Mouse (Mus musculus): ENCODE results near the gene Spdye4c.

The Spdye4c gene

DNA sequence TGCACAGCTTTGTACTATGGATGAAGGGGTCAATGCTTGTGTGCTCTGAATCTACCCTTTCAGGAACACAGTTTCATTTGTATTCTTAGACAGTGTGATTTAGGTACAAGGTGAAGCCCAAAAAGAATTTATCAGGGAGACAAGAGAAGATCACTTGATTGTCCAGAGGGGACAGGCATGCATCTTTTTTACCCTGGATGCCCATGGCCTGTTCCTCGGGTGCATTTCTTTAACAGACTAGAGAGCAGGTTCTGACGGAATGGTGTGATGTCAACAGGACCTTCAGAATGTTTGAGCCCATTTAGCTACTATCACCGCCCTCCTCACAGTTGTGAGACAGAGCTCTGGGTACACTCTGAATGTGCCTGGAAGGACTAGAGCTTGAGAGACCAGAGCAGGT is at the start of gene Spdye4c:
Spdye4c (plus strand) TSS at position 301 of the 400 bp plus-strand sequence.
- no peak for DNase-seq (ENCODE audit: low read depth, low spot score)

DNA sequence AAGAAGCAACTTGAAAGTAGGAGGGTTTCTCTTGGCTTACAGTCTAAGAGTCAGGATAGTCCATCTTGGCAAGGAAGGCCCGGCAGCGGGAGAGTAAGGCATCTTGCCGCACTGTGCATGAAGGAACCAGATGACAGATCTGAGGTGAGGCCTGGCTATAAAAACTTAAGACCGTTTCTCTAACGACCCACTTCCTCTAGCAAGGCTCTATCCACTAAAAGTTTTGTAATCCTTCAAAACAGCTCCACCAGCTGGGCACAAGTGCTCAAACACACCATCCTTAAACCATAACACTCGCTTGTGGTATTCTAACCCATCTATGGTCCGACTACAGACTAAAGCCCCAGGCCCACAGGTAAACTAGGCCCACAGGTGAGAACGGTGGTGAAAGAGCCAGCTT is 47.5 kb upstream of the Spdye4c start:
- DNase-seq (ENCODE audit: low read depth, low spot score) = no peak

DNA sequence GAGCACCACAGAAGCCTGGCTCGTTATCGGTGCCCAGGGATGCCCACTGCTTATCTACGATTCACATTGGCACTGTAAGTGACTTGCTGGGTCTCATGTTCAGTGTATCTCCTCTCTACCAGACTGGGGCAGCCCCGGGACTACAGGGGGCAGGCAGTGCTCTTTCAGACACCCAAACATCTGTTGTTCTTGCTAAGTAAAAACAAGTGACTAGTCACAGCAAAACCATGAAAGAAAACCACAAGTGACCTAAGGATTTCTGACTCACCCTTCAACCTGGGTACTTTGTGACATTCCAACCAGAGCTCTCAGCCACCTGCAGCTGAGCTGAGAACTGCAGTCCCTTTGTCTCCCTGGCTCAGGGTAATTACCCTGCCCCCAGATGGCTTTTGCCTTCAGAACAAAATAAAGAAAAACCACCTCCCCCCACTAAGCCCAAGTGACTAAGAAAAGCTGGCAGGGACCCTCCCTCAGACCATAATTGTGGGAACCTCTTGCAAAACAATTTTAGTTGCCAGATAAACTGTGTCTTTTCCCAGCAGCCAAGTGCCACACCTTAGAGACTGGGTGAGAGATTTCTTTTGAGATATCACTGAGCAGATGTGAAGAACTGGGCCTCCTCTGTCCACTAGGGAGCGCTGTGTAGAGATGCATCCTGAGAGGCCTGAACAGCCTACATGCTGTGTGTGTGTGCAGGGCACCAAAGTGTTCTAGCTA is 46.4 kb upstream of the Spdye4c start:
- DNase-seq (ENCODE audit: low read depth, low spot score) = no peak

DNA sequence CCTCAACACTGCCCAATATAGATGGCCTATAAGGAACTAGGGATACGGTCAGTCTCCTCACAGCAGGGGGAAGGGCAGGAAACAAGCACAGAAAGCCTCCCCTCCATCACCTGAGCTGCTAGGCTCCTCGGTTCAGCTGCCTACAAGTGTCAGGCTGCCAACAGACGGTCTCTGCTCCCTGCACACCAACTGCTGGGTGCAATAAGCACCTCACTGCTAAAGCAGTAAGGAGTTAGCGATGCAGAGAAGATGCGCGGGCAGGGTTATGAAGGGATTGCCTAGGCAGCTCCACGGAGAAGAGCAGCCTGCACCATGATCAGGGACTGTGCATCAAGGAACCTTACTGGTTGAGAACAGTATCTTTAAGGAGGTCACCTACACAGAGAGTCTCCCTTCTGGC is 45.6 kb upstream of the Spdye4c start:
- DNase-seq (ENCODE audit: low read depth, low spot score) = no peak

DNA sequence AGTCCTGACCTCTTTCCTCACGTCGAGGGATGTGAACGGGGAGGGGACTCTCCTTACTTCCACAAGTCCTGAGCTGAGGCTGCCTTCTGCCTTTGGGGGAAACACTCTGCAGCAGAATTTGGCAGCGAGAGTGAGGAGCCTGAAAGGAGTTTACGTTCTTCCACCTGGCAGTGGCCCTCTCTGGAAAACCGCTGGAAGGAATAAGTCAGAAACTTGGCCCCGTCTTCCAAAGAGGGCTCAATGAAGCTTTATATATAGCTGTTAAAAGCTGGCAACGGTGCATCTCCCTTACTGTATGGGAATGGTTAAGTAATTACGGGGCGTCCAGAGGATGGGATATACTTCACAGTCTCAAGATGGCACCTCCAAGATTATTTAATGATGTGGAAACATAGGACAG is 43.9 kb upstream of the Spdye4c start:
- DNase-seq (ENCODE audit: low read depth, low spot score) = no peak

DNA sequence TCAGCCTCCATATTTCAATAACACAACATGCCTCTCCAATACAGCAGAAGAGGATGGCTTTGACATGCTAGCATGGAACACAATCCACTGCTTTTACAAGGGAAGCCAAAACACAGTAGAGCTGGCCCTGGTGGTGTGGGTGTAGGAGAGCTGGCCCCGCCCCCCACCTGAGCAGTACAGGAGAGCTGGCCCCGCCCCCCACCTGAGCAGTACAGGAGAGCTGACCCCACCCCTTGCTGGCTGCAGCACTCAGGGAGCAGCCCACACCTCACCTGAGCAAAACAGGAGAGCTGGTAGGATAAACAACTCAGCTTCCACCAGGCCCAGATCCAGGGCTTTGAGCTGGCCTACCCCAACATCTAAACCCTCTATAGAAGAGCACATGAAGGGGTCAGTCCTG is 42.7 kb upstream of the Spdye4c start:
- no peak for DNase-seq (ENCODE audit: low read depth, low spot score)

DNA sequence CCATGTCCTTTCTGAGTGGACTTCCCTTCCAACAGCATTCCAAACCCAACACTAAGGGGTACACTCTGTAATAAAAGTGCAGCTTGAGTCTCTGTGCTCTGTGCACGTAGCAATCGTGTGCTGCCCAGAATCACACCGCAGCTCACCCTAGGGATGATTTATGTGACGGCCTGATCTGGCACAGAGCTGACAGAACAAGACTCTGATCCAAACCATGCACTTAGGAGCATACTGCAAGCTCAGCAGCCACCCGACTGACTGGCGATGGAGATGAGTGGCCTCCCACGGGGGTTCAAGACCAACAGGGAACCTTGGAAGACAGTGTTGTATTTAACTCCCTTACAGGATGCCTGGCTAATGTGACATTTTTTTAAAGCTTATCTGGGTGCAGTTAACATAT is 41.4 kb upstream of the Spdye4c start:
- DNase-seq (ENCODE audit: low read depth, low spot score) = no peak

DNA sequence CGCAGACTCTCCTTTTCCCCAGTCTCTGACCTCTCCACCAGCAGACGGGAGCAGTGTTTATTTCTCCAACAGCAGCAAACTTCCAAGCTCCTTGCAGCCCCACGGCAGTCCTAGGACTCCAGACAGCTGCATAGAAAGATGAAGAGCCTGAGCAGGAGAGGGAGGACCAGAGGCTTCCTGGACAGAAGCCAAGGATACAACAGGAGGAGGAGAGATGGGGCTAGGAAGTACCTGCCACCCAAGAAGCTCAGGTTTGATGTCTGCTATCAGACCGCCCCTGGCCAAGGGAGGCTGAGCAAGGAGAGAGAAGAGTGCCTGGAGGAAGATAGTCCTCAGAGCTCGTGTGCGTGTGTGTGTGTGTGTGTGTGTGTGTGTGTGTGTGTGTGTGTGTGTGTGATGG is 41.0 kb upstream of the Spdye4c start:
- no peak for DNase-seq (ENCODE audit: low read depth, low spot score)

DNA sequence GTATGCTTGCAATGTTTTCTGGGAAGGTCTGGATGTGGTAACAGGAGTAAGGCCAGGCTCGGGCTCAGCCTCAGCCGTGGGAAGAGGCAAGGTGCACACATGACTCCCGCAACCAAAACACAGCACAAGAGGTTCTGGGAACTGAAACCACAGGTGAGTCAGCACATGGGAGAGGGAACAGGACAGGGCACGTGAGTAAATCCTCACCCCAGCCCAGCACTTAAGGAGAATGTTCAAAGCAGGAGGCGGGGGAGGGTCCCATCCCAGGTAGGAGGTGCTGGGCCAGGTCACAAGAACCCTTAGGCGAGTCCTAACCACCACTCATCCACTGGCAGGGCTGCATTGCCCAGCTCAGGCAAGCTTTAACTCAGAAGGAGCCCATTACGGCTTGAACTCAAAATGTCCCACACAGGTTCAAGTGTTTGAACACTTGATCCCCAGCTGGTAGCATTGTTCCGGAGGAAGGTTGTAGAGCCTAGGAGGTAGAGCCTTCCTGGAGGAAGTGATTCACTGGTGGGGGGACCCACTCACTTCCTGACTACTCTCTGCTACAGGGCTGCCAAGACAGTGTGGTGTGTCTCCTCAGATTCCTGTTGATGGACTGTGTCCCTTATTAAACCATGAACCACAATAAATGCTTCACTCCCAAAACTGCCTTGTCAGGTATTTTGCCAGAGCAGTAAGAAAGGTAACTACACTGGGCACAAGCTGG is 38.8 kb upstream of the Spdye4c start:
- no peak for DNase-seq (ENCODE audit: low read depth, low spot score)

DNA sequence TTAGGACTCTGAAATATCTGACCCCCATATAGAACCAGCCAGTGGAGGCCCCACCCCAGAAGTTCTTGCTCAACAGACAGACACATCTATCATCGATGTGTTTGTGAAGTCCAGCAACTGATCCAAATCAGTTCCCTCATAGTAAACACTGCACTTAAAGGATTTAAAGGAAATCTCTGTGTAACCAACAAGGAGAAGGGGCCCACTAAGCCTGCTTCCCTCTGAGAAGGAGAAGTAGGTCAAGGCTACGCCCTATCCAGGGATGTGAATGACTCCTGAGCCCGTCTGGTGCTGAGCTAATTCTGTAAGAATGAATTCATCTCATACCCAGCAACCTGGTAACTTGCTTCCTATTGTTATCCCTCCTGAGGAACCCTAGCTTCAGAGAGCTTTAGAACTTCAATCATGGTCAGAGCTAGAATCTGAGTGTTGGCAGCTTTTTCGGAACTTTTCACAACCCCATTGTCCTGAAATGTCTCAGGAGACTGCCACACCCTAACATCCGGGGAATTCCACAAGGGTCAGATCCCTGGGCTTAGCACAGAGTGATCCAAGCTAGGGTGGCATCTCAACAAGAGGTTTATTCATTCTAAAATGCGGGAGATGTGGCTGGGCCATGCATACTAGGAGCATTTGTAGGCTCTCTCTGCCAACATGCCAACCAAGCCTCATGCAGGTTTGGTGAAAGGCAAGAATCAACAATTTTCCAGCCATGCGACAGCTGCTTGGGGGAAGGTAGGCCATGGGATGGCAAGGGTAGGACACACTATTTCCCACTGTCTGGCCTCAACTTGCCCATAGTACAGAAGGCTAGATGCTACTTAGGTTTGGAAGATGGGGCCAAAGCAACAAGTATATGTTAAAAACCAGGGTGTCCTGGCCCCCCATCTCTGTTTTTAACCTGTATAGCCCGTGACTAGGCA is 38.0 kb upstream of the Spdye4c start:
- DNase-seq (ENCODE audit: low read depth, low spot score) = no peak

DNA sequence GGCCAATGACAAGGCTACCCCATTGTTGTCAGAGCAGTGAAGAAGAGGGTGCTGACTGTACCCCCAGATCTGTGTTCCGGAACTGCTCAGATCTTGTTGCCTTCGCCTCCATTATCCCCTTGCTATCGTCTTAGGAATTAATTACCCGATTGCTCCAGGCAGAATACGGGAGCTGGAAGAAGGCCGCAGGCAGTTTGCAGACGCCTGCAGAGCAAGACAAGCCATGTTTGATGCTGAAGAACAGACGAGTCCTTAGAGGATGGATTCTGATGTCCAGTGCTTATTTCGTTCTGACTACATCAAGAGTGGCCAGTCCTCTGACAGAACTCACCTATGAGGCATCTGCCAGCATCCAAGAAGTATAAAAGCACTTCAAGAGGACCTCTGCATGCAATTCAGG is 35.9 kb upstream of the Spdye4c start:
- DNase-seq (ENCODE audit: low read depth, low spot score) = no peak

DNA sequence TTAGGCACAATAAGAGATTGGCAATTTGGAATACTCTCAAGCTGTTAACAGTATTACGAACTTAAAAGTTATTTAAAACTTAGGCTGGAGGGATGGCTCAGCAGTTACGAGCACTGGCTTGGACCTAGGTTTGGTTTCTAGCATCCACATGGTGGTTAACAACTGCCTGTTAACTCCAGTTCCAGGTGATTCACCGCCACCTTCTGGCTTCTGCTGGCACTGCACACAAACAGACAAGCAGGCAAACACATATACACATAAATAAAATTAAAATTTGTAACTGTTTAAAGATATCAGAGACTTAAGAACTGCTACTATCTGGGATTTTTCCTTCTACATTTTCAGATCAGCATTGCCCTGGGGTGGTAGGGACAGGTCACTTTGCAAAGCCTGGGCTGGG is 26.8 kb upstream of the Spdye4c start:
- no peak for DNase-seq (ENCODE audit: low read depth, low spot score)

DNA sequence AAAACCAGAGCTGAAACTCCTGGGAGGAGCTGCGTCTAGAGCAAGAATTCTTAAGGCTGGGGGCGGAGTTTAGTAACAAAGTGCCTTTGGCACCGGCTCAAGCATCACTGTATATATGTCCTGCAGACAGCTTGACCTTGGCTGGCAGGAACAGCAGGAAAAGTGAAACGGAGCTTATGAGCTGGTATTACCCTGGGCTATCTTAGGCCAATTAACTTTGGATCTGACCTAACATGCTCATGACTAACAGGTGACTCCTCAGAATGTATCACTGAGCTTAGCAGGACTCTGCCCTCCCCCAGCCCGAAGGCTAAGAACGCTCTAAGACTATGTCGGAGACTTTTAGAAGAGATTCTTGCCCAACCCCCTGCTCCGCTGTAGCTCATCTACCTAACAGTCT is 25.1 kb upstream of the Spdye4c start:
- no peak for DNase-seq (ENCODE audit: low read depth, low spot score)

DNA sequence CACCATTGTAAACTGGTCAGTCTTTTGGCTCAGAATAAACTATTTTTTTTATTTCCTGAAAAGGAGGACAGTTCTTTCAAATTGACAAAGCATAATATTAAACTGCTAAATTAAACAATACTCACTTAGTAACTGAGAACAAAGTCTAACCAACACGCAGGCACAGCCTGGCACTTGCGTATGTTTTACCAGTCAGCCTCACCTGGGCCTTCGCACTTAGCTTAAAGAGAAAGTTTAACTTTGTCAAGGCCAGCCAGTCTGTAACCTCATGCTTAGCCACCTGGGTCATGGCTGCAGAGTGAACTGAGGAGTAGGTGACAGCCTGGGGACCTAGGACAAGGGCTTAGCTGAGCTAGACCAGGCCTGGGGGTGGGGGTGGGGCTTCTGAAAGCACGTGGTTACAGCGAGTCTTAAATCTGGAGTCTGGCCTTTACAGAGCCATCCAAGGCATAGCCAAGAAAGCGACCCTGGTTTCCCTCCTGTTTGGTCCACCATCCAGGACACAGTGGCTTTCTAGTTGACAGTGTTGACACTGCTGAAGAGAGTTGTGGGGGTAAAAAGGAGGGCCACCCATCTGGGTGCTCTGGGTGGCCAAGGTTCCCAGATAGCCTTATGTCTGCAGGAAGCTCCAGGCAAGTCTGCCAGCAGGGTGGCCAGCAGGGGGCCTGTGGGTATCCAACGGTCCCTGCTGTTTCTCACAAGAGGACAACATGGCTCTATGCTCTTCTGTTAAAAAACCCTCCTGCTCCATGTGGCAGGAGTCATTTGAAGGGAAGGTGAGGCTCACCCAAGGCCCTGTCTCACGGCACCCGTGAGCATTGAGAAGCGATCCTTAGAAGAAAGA is 24.5 kb upstream of the Spdye4c start:
- no peak for DNase-seq (ENCODE audit: low read depth, low spot score)

DNA sequence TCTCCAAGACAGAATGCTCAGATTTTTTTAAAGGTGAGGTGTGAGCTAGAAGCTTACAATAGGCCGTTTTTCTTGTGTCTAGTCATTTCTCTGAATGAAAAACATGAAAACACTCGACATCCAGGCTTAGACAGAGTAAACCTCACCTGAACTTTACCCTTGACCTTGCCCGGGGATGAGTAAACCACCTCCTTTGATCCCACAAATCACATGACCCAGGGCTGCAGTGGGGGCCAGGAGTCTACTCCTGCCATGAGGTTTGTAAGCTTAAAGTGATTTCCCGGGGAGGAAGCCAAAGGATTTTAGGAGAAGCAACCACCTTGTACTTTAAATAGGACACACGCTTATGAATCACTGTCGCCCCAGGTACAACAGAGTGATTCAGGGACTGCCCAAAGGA is 23.0 kb upstream of the Spdye4c start:
- no peak for DNase-seq (ENCODE audit: low read depth, low spot score)

DNA sequence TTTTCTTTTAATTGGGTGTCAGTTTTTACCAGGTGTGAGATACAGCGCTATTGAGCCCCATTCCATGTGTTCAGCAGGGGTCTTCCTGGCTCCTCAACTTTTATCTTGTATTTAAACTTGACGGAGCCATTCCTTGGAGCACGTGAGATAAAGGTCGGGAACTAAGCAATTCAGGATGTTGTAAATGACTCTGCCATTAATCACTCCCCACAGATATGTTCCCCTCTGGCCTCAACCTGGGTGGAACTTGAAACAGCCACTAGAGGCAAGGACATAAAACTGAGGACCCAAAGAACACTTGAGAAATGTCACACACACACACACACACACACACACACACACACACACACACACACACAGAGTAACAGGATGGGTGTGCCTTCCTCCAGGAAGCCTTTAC is 22.5 kb upstream of the Spdye4c start:
- no peak for DNase-seq (ENCODE audit: low read depth, low spot score)

DNA sequence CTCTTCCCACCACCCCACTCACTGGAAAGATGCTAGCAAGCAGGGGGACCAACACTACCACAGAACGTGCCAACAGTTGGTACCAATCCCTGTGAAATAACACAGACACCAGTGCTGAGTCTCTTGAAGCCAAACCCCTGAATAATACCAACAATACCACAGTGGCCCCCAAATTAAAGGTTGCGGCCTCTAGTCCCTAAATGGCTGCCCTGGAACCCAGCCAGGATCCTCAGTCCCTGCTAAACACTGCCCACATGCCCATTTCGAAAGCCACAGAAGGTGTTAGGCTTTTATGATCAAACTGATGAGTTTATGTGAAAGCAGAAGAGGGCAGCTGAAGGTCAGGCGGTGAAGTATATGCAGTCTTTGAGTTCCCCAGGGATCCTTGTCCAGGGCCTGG is 20.0 kb upstream of the Spdye4c start:
- no peak for DNase-seq (ENCODE audit: low read depth, low spot score)

DNA sequence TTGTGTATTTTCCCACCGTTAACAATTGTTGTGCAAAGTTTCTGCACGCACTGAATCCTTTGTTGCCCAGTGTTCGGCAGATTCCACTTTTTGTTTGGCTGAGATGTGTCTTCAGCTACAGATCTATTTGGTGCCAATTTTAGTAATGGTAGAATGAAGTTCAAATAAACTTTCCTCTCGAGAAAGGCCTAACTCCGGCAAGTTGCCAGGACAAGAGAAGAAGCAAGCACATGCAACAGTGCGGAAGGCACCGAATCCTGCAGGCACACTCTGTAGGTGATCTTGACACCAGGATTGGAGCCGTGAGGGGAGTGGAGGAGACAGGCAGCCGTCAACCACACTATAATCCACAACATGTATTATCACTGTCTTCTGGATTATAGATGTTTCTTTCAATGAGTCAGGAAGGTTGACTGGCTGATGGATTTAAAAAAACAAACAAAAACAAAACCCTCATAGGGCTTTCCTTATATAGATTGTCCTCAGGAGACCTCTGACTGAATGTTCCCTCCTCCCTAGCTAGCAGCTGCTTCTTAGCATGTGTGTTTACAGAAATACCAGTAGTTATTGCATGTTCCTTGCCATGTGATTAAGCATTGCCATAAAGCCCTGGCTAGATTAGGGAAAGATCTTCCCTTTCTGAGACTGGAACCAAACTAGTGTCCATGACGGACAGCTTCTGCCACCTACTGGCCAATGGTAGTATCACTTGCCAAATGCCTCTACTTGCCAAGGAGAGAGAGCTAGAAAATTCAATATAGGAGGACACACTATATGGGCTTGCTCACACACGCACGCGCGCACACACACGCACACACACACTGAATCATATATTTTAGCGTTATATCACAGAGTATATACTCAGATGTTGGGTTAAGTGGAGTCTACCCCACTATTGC is 18.0 kb upstream of the Spdye4c start:
- DNase-seq (ENCODE audit: low read depth, low spot score) = peak; percentile 40

DNA sequence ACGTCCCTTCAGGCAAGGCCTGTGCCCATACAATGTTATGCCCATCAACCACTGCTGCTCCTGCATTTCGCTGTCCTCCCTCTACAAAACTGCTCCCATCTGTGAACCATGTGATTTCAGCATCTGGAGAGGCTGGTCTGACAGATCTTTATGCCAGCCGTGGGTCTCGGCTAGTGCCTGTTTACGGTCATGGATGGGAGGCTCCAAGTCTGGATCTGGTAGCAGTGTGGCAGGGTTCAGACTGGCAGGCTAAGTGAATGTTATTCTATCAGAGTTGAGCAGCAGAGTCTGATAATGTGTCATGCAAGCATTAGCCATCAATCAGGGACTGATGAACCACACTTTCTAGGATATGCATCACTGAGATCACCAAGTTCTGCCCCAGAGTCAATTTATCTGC is 8.1 kb upstream of the Spdye4c start:
- DNase-seq (ENCODE audit: low read depth, low spot score) = no peak

DNA sequence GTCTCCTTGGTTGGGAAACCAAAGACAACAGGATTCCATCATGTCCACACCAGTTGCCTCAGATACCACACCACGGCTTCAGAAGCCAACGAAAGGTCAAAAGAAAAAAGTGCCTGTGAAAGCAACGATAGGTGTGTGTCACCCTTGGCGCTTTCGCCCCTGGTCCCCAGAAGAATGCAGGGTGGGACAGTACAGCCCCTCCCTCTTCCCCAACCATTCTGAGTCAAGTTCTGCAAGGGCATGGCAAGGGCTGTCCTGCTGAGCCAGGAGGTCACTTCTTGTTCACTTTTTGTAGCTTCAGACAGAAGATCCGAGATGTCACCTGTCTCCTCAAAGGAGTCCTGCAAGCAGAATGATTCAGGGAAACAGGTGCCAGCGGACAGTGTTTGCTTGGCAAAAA is 1.3 kb downstream of the Spdye4c start:
- no peak for DNase-seq (ENCODE audit: low read depth, low spot score)

DNA sequence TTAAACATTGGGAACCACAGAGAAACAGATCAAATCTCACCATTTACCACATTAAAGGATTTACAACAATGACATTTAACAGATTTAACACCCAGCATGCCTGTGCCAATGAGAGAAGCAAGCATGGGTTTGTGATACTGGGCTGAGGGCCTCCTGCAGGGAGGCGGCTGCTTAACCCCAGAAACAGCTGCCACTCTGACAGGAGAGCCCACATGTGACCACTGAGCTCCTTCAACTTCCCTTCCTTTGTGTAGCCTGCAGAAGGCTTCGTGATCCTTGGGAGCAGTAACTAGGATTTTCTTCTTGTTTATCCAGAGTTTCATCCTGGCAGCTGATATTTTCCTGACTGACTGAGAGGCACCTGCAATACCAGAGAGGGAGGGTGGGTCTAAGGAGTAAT is 10.5 kb downstream of the Spdye4c start:
- DNase-seq (ENCODE audit: low read depth, low spot score) = no peak

Data from telencephalon, adult 2 months (tissue).